Mouse (Mus musculus): ENCODE data around the gene Unc119. TPM values are rescaled to one million over a fixed set of nuclear protein-coding genes. Genes with fewer than 3 reads are reported as not detected.

The Unc119 gene
- 80.0 and 80.6 TPM in 2 replicates for polyA plus RNA-seq (2016; fragmentation: Nextera tagmentation; extraction: Ambion mirVana)

DNA sequence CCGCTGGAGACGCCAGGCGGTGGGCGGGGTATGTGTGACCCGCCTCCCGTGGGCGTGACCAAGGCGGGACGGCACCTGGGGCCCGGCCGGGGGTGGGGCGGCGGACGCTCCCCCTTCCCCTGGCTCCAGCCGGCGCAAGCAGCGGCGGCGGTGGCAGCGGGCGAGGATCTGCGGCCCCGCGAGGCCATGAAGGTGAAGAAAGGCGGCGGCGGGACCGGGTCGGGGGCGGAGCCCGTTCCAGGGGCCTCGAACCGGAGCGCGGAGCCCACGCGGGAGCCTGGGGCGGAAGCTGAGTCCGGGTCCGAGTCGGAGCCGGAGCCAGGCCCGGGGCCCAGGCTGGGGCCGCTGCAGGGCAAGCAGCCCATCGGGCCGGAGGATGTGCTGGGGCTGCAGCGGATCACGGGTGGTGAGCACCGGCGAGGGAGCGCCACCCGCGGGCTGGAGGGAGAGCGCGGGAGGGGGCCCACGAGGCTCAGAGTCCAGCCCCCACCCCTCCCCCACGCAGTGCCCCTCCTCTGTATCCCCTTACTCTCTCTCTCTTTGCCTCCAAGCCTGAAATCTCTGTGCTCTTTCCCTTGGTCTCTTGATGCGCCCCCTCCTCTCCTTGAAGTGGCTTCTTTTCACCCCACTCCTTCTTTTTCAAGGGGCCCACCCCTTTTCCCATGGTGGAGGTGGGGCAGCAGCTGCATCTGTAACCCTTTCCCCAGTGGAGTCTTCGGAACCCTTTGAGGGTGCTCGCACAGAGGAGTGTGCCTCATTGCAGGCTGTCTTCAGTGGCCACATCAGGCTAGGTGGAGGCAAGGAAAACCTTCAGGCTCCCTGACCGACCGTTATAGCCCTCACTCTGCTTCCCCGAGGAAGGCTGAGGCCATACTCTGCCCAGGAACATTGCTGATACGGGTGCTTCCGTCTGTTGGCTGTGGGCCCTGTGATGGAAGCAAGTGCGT is at the start of gene Unc119:
Gene Unc119 (plus strand): TSS at position 102 of the 947 bp plus-strand sequence.
- Histone ChIP-seq H3K9me3 (no peaks in the 10 kb centered on the region), H3K36me3 (peaks cover 41% of the 10 kb centered on the region), H3K4me1 (peaks cover 32% of the 10 kb centered on the region), H3K9ac (replicated peaks) (peak within 1 kb of the TSS; percentile 85), H3K27ac (replicated peaks) (peak within 1 kb of the TSS; percentile 81), H3K4me3 (peak within 1 kb of the TSS; percentile 65), H3K27me3 (no peaks in the 10 kb centered on the region), H3K4me2 (replicated peaks) (peak within 1 kb of the TSS; percentile 72)
- peak; percentile 84 for ATAC-seq (ENCODE audit: low FRiP score, low read depth)
- 2% methylated on average over 56 of the region's 66 CpGs for WGBS

DNA sequence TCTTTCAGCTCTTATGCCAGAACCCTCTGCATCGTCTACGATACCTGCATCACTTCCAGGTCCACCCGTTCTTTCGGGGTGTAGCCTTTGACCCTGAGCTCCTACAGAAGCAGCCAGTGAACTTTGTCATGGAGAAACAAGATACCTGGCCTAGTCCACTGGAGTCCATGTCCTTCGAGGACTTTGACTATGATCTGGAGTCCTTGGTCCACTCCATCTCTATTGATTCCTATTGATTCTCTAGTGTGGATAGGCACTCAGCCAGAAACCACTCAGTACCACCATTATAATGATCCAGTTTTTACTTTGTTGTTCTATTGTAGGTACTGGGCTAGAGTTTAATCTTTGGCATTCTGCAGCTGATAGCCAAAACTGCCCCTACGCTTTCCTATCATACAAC is 48.7 kb upstream of the Unc119 start:
- no peak overlapping the region for H3K9ac ChIP-seq (replicated peaks)
- no peaks in the 10 kb centered on the region for H3K9me3 ChIP-seq
- no peak overlapping the region for H3K4me3 ChIP-seq
- 93% methylated on average over 6 of the region's 6 CpGs for WGBS
- H3K4me2 ChIP-seq (replicated peaks): no peak overlapping the region
- no peak for ATAC-seq (ENCODE audit: low FRiP score, low read depth)
- no peaks in the 10 kb centered on the region for H3K4me1 ChIP-seq
- no peak overlapping the region for H3K27ac ChIP-seq (replicated peaks)
- H3K36me3 ChIP-seq: peaks cover 28% of the 10 kb centered on the region
- H3K27me3 ChIP-seq: no peaks in the 10 kb centered on the region

DNA sequence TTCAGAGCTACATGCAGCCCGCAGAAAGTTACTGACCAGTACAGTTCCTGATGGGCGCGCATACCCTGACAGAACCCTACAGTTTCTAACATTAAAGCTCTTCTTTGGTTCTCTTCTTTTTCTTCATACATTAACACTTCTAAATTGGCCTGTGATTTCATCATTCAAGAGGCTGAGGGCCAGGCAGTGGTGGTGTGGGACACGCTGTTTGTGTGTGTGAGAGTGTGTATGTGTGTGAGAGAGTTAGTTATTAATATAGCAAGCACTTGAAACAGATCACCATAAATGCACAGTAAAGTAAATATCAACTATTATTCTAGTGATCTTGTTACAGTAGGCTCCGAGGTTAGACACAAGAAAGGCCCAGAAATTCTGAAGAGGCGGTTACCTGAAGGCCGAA is 42.4 kb upstream of the Unc119 start:
- WGBS: 79% methylated on average over 7 of the region's 7 CpGs
- peaks cover 11% of the 10 kb centered on the region; the same call in 1 of the 2 replicates for H3K4me1 ChIP-seq
- H3K4me3 ChIP-seq: peak overlapping the region; percentile 85
- no peaks in the 10 kb centered on the region for H3K9me3 ChIP-seq
- H3K36me3 ChIP-seq: peaks cover 28% of the 10 kb centered on the region
- ATAC-seq (ENCODE audit: low FRiP score, low read depth): no peak
- peak overlapping the region; percentile 89 for H3K4me2 ChIP-seq (replicated peaks)
- H3K27ac ChIP-seq (replicated peaks): peak overlapping the region; percentile 20; the same call in 1 of the 2 replicates
- peak overlapping the region; percentile 31 for H3K9ac ChIP-seq (replicated peaks)
- H3K27me3 ChIP-seq: no peaks in the 10 kb centered on the region

DNA sequence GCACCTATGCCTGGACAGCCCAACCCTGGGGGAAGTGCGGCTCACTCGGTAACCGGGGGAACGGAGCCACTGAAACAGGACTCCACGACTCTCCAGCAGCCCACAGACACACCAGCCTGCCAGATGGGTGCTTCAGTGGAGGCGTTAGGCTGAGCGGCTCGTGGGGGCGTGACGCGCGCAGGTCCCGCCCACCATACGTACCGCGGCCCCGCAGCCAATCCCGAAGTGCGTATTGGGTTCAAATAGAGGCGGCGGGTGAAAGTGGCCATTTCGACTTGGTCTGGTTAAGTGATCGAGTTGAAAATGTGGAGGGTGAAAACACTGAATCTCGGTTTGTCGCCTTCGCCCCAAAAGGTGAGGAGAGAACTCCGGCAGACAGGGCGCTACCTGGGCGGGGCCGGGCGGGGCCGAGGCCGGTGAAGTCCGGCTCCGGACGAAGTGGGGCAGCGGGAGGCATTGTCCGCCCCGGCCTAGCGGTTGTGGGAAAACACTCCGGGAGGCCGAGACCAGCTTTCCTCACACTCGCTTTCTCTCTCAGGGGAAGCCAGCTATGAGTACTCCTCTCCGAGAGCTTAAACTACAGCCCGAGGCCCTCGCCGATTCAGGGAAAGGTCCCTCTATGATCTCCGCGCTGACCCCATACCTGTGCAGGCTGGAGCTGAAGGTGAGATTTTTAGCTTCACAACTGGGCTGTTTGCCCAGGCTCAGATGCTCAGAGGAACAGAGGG is 41.8 kb upstream of the Unc119 start, which contains the start of gene Spag5:
Gene Spag5 (plus strand): TSS at position 173 of the 728 bp plus-strand sequence.
- peak within 1 kb of the TSS; percentile 69 for H3K9ac ChIP-seq (replicated peaks)
- peaks cover 16% of the 10 kb centered on the region for H3K4me1 ChIP-seq
- WGBS: under 1% methylated on average over 49 of the region's 49 CpGs
- no peaks in the 10 kb centered on the region for H3K27me3 ChIP-seq
- H3K9me3 ChIP-seq: no peaks in the 10 kb centered on the region
- peak within 1 kb of the TSS; percentile 85 for H3K4me3 ChIP-seq
- peak within 1 kb of the TSS; percentile 89 for H3K4me2 ChIP-seq (replicated peaks)
- peaks cover 34% of the 10 kb centered on the region for H3K36me3 ChIP-seq
- peak within 1 kb of the TSS; percentile 61; the same call in 1 of the 2 replicates for H3K27ac ChIP-seq (replicated peaks)
- ATAC-seq (ENCODE audit: low FRiP score, low read depth): peak; percentile 99

DNA sequence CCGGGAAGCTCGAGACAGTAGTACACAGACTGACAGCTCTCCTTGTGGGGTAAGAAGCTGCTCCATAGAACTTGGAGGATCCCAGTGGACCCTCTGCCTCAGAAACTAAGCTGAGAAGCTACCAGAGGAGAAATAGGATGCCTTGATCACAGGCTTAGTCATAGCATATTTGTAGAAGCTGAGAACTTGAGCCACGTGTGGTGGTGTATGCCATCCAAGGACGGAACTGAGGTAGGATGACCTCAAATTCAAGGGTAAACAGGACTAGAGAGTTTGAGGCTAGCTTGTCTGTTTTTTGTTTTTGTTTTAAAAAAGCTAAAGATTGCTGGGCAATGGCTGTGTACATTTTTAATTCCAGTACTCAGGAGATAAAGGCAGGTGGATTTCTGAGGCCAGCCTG is 38.0 kb upstream of the Unc119 start:
- no peak for ATAC-seq (ENCODE audit: low FRiP score, low read depth)
- Histone ChIP-seq H3K9ac (replicated peaks) (no peak overlapping the region), H3K9me3 (no peaks in the 10 kb centered on the region), H3K4me1 (peaks cover 19% of the 10 kb centered on the region), H3K27ac (replicated peaks) (no peak overlapping the region), H3K36me3 (peaks cover 58% of the 10 kb centered on the region), H3K4me3 (no peak overlapping the region), H3K27me3 (no peaks in the 10 kb centered on the region), H3K4me2 (replicated peaks) (no peak overlapping the region; the same call in 1 of the 2 replicates)
- WGBS: 93% methylated on average over 4 of the region's 4 CpGs

DNA sequence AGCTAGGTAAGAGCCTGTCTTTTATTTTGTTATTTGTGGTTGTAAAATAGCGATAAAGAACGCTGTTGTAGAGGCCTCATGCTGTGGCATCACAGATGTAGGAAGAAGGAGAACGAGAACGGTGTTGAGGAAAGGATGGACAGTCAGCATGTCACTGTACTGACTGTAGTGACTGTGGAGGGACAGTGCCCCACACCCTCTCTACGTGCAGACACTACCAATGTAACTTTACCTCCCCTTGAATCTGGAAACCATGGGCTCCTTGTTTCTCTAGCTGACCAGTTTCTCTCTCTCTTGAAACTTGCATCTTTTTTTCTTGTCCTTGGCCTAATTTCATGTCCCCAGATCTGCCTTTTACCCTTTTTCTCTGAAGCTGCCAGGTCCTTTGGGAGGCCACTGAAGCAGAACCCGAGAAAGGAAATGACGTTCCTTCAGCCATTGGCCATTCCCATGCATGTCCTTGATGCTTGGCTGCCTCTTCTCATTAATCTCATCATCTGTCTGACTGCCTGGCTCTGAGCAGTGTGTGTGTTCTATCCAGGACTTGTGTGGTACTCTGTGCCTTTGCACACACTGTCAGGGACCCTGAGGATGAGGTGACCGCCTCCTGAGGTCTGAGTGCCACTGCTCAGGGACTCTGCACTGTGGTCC is 32.3 kb upstream of the Unc119 start:
- WGBS: 86% methylated on average over 8 of the region's 8 CpGs
- H3K36me3 ChIP-seq: peaks cover 78% of the 10 kb centered on the region
- H3K27me3 ChIP-seq: no peaks in the 10 kb centered on the region
- H3K4me1 ChIP-seq: peaks cover 8% of the 10 kb centered on the region; the same call in 1 of the 2 replicates
- H3K9ac ChIP-seq (replicated peaks): no peak overlapping the region
- no peak overlapping the region for H3K27ac ChIP-seq (replicated peaks)
- H3K9me3 ChIP-seq: no peaks in the 10 kb centered on the region
- H3K4me2 ChIP-seq (replicated peaks): no peak overlapping the region
- ATAC-seq (ENCODE audit: low FRiP score, low read depth): no peak
- no peak overlapping the region for H3K4me3 ChIP-seq

DNA sequence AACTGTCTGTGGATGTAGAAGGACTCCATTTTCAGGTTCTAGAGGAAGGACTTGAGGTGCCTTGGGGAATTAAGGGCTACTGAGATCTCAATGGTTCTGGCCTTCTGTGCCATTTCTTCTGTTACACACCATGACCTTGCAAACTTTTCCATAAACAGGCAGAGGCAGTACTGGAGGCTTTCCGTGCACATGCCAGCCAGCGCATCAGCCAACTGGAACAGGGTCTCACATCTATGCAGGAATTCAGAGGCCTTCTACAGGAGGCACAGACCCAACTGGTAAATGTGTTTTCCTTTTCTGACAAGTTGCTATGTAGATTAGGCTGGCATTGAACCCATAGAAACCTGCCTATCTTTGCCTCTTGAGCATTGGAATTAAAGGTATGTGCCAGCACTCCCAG is 29.6 kb upstream of the Unc119 start:
- WGBS: 96% methylated on average over 2 of the region's 2 CpGs
- H3K27ac ChIP-seq (replicated peaks): no peak overlapping the region
- no peaks in the 10 kb centered on the region for H3K27me3 ChIP-seq
- no peak overlapping the region for H3K4me2 ChIP-seq (replicated peaks)
- no peak overlapping the region for H3K4me3 ChIP-seq
- no peaks in the 10 kb centered on the region for H3K4me1 ChIP-seq
- no peaks in the 10 kb centered on the region for H3K9me3 ChIP-seq
- ATAC-seq (ENCODE audit: low FRiP score, low read depth): no peak
- no peak overlapping the region for H3K9ac ChIP-seq (replicated peaks)
- peaks cover 81% of the 10 kb centered on the region for H3K36me3 ChIP-seq

DNA sequence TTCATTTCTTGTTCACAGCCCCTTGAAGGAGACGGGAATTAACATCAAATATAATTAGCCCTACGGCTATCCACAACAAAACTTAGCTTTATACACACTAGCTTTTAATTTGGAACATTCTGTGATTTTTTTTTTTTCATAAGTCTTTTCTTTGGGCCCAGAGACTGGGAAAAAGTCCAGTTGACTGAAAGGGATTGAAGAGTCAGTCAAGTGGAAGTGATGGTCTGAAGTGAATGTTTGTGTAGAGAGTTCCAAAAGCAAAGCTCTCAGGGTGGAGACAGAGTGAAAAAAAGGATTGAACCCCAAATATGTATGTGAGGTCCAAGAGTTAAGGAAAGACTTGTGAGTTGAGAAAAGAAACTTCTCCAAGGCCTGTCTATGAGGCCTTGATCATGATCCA is 24.9 kb upstream of the Unc119 start:
- H3K27ac ChIP-seq (replicated peaks): no peak overlapping the region
- H3K9ac ChIP-seq (replicated peaks): no peak overlapping the region
- WGBS: 97% methylated on average over 2 of the region's 2 CpGs
- H3K36me3 ChIP-seq: peaks cover 90% of the 10 kb centered on the region
- no peaks in the 10 kb centered on the region for H3K9me3 ChIP-seq
- H3K4me2 ChIP-seq (replicated peaks): no peak overlapping the region
- H3K4me3 ChIP-seq: no peak overlapping the region
- H3K4me1 ChIP-seq: peaks cover 15% of the 10 kb centered on the region; the same call in 1 of the 2 replicates
- no peak for ATAC-seq (ENCODE audit: low FRiP score, low read depth)
- H3K27me3 ChIP-seq: no peaks in the 10 kb centered on the region

DNA sequence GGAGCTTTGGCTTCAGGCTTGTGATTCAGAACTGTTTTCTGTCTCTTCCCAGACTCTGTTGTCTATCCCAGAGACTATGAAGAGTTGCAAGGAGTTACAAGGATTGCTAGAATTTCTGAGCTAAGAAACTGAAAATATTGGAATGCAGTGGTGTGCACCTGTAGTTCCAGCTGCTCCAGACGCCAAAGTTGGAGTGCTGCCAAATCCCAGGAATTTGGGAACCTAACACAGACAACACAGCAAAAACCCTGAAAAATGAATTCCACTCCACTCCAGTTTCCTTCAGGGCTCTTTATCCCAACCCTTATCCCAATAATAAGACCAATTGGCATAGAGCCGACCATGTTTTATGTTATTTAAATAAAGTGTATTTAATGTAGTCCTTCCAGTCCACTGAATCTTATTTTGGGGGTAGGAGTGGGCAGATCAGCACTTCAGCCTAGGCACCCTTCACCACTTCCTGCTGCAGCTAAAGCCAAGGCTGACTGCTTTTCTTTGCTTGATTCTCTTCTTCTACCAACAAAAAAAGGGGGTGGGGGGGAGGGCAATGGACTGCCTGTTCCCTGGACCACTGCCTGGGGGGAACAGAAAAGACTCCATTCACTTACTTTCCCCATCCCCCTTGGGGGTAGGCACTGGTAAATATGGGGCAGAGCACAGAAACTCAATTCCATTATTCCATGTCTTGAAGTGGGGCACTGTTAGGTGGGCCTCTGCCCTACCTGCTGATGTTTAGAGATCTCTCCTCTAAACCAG is 21.0 kb upstream of the Unc119 start:
- no peak overlapping the region for H3K4me3 ChIP-seq
- H3K27me3 ChIP-seq: no peaks in the 10 kb centered on the region
- no peak overlapping the region for H3K27ac ChIP-seq (replicated peaks)
- H3K4me1 ChIP-seq: peaks cover 15% of the 10 kb centered on the region; the same call in 1 of the 2 replicates
- peak overlapping the region; percentile 4; the same call in 1 of the 2 replicates for H3K4me2 ChIP-seq (replicated peaks)
- peaks cover 54% of the 10 kb centered on the region for H3K36me3 ChIP-seq
- no peaks in the 10 kb centered on the region for H3K9me3 ChIP-seq
- no peak overlapping the region for H3K9ac ChIP-seq (replicated peaks)
- WGBS: 71% methylated on average over 2 of the region's 2 CpGs
- no peak for ATAC-seq (ENCODE audit: low FRiP score, low read depth)

DNA sequence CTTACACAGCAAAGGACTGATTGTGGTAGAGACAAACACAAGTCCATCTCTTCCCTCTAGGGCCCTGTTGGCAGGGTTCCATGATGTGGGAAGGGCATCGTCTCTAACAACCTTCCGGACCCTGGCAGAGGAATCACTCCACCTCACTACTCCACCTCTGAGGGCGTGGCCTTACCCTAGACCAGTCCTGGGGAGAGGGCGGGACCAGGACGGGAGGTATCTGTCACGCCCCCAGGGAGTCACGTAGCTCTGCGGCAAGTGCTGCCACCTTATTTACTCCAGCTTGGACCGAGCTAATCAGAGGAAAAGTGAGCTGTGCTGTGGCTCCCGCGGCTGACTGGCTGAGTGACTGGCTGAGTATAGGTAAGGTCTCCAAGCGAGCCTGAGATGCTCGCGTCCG is 20.4 kb upstream of the Unc119 start, which contains the start of gene Aldoc:
Gene Aldoc (plus strand): TSS at position 109 of the 400 bp plus-strand sequence.
- 7% methylated on average over 15 of the region's 15 CpGs for WGBS
- ATAC-seq (ENCODE audit: low FRiP score, low read depth): no peak
- no peak within 1 kb of the TSS for H3K27ac ChIP-seq (replicated peaks)
- H3K36me3 ChIP-seq: peaks cover 48% of the 10 kb centered on the region
- H3K4me1 ChIP-seq: peaks cover 15% of the 10 kb centered on the region; the same call in 1 of the 2 replicates
- peak within 1 kb of the TSS; percentile 4; the same call in 1 of the 2 replicates for H3K4me2 ChIP-seq (replicated peaks)
- H3K9me3 ChIP-seq: no peaks in the 10 kb centered on the region
- H3K4me3 ChIP-seq: no peak within 1 kb of the TSS
- no peaks in the 10 kb centered on the region for H3K27me3 ChIP-seq
- H3K9ac ChIP-seq (replicated peaks): no peak within 1 kb of the TSS

Data from midbrain, embryonic 12.5 days (tissue).